Mouse (Mus musculus) embryonic fibroblast, embryonic 13.5 days (primary cell): ENCODE data around the gene Blzf1.

Experiments
- CTCF ChIP-seq: IDR thresholded peaks from 2 replicates; pipeline ENCODE4 v1.5.1; 2011; ENCODE audit warnings: mild to moderate bottlenecking, control low read depth, low read length, moderate library complexity, borderline replicate concordance; ENCODE audit not compliant: insufficient read depth
- POLR2A ChIP-seq: IDR thresholded peaks from 2 replicates; pipeline ENCODE4 v1.6.1; 2011; ENCODE audit warnings: low read depth, mild to moderate bottlenecking, control low read depth, low read length, moderate library complexity

DNA sequence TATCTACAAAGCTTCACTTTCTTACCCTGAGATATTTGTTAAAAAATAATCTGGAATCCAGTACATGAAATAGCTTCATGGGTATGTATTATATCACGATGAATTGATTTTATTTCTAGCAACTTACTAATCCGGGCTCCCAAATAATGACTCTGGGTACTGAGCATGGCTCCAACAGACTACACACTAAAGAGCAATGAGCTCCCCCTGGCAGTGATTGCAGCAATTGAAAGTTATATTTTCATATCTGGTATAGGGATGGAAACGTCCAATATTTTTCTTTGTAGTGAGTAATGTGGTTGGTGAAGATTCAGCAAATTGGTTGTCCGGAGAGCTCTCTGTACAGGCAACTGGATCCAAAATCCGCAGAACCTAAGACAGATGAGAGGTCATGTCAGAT is 15.2 kb downstream of the Blzf1 start:
- TF ChIP-seq CTCF (no peak), POLR2A (no peak)
